Mouse (Mus musculus): ENCODE results near the gene 5730522E02Rik.

GRCm38 (mm10) chr11:25855794-25856193 lies 354.8 kb downstream of the 5730522E02Rik start:
- TF ChIP-seq CTCF (IDR thresholded peaks at IDR 0.05; ENCODE audit: low read depth, low read length) (no peak), POLR2A (IDR thresholded peaks at IDR 0.05; ENCODE audit: borderline replicate concordance, low read depth, low read length) (no peak)
